Mouse (Mus musculus) megakaryocyte progenitor cell, adult 5-6 weeks (primary cell): ENCODE measurements around the gene Gm38394. TPM values are rescaled to one million over a fixed set of nuclear protein-coding genes. Genes with fewer than 3 reads are reported as not detected.
"Not testable (repeated sequence)": the region's sequence is repeated elsewhere in the genome, so short reads cannot be mapped to it uniquely, and the experiment has no call there.

Experiments used
- ATAC-seq: replicated peaks from 2 replicates; pipeline ENCODE4 v1.8.0; 2016; ENCODE audit warnings: mild to moderate bottlenecking, moderate TSS enrichment, inconsistent platforms; ENCODE audit not compliant: poor library complexity
- total RNA-seq, 2 experiments: library from RNA; stranded (forward) in 1 of 2; stranded (reverse) in 1 of 2; fragments of 157-497, 149-512 nt in 1 of 2; fragments of 200-1000 nt in 1 of 2; gene quantifications; 2 replicates each; pipeline versions ENCODE4 v1.2.3 to v1.2.4; 2015 to 2017

Gene Gm38394
- total RNA-seq (2015) = 18.2 and 19.0 TPM in 2 replicates
- total RNA-seq (2017) = 4.1 and 8.7 TPM in 2 replicates

GRCm38 (mm10) chr1:133661203-133661933, at the start of gene Gm38394:
Gene Gm38394 (minus strand): TSS chr1:133661318.
- peak; percentile 100 for ATAC-seq

DNA sequence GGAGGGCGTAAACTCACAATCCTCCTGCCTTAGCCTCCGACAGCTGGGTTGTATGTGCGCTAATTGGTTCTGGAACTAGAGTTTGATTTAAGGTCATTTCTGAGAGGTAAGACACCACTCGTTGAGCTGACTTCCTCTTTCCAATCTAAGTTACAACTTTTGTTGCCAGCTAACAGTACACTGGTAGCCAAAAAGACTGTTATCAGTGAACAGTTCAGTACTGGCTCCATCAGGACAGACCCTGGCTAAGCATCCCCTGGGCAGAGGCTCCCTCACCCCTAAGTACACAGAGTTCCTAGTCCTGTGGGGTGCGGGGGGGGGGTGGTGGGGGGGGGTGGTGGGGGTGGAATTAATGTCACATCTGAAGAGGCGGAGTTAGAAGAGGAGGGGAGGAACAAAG, 49.8 kb upstream of the Gm38394 start:
- ATAC-seq = no peak

DNA sequence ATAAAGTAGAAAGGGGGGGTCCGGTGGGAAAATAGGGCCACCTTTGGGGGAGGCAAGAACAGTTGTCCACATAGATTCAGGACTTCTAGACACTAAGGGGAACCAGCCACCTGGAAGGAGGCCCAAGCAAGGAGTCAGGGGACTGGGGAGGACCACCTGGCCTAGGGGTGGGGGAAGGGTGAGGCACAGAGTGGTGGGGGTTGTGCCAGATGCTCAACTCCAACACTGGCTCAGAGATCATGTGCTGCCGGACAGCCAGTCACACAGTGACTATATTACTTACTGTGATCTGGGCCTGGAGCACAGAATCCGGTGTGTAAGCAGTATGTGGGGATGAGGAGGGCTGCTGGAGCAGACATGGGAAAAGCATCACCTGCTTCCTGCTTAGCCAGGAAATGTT, 48.2 kb upstream of the Gm38394 start:
- ATAC-seq = no peak

DNA sequence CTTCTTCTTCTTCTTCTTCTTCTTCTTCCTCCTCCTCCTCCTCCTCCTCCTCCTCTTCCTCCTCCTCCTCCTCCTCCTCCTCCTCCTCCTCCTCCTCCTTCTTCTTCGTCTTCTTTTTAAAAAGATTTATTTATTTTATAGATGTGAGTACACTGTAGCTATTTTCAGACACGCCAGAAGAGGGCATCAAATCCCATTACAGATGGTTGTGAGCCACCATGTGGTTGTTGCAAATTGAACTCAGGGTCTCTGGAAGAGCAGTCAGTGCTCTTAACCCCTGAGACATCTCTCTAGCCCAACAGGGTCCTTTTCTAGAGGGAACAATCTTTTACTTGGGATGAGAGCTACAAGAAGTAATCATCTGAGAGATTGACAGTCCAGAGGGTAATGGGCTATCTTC, 40.7 kb upstream of the Gm38394 start:
- ATAC-seq = not testable (repeated sequence)

GRCm38 (mm10) chr1:133697935-133698620, 37.0 kb upstream of the Gm38394 start:
- ATAC-seq = no peak

DNA sequence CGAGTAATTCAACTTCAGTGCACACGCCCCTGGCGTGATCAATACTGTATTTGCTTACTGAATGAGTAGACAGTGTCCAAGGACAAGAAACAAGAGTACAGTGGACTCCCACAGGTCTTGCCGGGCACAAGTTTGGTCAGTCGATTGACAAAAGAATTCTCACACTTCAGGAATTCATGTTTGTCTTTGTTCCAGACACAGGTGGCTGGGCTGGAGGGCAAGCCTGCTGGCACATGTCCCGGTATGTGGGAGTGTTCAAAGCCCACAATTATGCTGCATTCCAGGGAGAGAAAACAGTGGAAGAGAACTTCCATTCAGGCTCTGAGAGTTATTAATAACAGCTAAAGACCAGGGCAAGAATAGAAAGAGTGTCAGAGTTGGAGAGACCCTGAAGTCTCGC, 34.8 kb upstream of the Gm38394 start:
- ATAC-seq = no peak

DNA sequence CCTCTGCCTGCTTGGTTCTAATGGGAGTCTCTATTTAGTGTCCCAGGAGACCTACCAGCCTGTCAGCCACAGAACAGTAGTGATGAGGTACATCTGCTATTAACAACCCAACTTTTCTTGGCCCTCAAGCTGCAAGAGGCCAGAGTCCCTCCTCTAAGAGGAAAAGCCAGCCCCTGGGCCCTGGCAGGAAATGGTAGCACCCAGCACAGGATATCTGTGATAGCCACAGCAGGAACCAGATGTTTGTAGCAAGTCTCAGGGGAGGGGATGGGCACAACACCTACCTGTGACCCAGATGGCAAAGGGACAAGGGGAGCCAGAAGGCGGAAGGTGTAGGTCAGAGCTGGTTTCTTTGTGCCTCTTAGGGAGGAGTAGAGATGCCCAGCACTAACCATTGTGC, 33.8 kb upstream of the Gm38394 start:
- peak; percentile 77 for ATAC-seq

DNA sequence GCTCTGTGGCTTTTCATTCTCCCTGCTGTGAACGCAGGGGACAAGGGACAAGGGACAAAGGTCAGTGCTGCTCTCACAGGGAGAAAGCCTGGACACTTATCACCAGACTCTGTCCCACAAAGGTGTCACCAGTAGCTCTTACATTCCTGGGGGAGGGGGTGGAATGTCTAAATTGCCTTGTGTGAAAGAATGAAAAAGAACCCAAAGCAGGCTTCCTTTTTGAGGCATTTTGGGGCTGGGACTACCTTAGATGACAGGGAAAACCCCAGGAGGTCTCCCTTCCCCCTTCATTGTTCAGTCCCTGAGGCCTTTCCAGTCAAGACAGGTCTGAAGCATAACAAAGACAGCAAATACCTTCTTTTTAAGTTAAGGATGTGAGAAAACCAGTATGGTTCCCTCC, 33.2 kb upstream of the Gm38394 start:
- ATAC-seq = no peak

- ATAC-seq = no peak
Observed at GRCm38 (mm10) chr1:133693536-133694114, 32.5 kb upstream of the Gm38394 start.

DNA sequence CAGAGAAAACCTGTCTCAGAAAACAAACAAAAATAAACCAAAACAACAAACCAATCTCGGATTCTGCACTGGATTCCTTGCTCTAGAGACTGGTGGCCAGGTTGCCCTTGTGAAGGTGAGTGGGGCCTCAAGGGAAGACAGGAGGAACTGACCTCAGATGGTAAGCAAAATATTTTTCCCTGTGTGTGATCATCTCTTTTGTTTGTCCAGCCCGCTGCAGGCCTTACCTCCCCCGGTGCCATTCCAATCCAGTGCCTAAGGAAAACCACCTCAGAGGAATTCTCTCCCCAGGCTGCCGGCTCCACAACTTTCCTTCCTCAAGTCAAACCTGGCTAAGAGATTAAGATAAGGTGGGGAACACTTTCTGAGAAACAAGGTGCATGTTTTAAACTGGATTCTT, 31.1 kb upstream of the Gm38394 start:
- no peak for ATAC-seq

DNA sequence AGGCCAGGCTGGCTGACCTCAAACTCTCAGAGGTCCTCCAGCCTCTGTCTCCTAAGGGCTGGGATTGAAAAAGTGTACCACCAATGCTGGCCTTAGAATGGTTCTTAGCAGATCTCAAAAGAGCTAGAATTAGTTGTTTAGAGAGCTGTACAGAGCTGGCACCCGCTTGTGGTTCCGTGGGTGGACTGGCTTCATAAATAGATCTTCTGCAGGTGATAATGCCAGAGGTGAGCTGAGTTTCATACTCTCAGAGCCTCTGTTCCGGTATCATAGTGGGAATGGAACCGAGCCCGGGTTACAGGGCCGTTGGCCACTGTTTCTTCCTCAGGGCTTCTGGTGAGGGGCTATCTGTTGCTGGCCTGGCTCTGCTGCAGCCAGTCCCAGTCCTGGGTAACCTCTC, 29.9 kb upstream of the Gm38394 start:
- ATAC-seq = no peak

DNA sequence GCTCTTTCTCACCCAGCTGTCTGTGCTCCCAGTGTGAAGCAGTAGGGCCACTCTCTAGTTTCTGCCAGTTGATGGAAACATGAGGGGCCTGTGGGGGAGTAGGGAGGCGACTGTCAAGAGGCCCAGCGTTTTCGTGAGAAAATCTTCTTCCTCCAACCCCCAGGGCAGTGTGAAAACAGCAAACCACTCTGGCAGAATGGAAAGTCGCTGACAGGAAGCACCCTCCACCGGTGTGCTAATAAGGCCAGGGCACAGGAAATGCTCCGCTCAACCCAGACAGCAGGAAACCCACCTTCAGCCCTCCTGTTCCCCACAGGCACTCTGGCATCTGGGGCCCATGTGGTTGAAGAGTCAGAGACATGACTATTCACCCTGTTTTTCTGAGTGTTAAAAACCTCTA, 28.8 kb upstream of the Gm38394 start, which contains the start of gene Lax1:
TSS of gene Lax1 (minus strand) at position 212 of the 400 bp plus-strand sequence.
- peak; percentile 69 for ATAC-seq

DNA sequence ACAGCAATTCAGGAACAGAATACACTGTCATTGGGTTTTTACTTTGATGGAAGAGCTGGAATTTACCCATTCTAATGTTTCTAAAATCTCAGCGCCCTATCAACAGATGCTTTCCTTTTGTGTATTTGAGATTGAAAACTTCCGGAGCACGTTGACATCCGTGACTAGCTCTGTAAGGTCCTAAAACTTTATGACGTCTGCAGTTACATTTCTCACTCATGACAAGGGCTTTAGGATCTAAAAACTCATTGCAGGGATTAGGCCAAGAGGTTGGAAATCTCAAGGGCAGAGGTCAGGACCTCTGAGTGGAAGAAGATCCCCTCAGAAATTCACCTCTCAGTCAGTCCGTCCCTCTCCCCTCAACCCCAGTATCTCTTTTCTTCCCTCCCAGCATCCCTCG, 27.2 kb upstream of the Gm38394 start:
- ATAC-seq = no peak

GRCm38 (mm10) chr1:133685749-133686519, 24.8 kb upstream of the Gm38394 start:
- ATAC-seq = peak; percentile 63

- no peak for ATAC-seq
Observed at GRCm38 (mm10) chr1:133671801-133672200, 10.7 kb upstream of the Gm38394 start.

DNA sequence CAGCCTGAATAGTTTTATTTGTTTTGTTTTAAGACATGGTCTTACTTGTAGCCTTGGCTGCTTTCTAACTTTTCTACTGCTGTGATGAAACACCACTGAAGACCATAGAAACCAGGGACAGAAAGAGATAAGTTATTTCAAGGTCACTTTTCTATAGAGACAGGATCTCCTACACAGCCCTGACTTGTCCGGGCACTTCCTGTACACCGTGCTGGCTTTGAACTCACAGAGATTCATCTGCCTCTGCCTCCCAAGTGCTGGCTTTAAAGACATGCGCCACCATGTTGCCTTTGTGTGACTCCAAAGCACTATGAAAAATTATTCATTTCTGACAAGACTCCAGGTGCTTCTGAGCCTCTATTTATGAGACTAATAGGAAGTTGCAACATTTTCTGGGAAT, 10.1 kb upstream of the Gm38394 start:
- ATAC-seq = no peak

DNA sequence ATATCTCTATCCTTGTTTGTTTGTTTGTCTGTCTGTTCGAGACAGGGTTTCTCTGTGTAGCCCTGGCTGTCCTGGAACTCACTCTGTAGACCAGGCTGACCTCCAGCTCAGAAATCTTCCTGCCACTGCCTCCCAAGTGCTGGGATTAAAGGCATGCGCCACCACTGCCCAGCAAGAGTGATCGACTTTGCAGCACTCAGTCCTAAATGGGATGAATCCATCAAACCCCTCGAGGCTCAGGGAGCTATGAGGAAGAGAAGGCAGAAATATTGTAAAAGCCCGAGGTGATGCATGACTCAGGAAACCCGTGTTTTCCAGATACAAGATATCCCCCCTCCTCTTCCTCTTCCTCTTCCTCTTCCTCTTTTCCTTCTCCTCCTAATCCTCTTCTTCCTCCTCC, 9.7 kb upstream of the Gm38394 start:
- ATAC-seq = no peak

GRCm38 (mm10) chr1:133670190-133670589, 9.1 kb upstream of the Gm38394 start:
- ATAC-seq = no peak

DNA sequence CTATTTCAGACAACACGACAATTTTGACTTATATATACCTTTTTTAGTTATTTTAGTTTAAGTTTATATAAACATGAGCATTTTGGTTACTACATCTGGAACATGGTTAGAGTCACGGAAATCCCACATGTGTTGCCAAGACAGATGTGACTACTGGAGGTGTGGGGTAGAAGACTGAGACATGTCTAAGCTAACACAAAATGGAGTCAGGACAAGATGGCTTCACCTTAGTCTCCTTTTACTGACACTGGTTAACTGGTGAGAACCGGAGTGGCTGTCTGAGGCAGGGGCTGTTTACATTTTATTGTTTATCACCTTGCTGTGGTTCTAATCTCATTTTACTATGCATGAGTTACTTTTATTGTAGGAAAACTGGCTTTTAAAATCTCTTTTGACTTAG, 7.5 kb upstream of the Gm38394 start:
- ATAC-seq = no peak

- ATAC-seq = no peak
Observed at GRCm38 (mm10) chr1:133667721-133668120, 6.6 kb upstream of the Gm38394 start.

DNA sequence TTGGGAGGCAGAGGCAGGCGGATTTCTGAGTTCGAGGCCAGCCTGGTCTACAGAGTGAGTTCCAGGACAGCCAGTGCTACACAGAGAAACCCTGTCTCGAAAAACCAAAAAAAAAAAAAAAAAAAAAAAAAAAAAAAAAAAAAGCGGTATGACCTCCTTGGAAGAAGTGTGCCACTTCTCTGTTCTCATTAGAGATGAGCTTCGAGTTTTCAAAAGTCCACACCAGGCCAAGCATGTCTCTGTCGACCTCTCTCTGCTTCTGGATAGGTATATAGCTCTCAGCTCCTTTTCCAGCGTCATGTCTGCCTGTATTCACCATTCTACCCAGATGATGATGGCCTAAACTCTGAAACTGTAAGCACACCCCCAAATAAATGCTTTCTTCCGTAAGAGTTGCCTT, 4.6 kb upstream of the Gm38394 start:
- not testable (repeated sequence) for ATAC-seq
